Mouse (Mus musculus) G1E (cell line): Measurements from ENCODE around the gene A630001G21Rik.

Experiments
- CTCF ChIP-seq: IDR thresholded peaks from 2 replicates; pipeline ENCODE4 v1.5.1; 2012; ENCODE audit warnings: low read depth, low read length, inconsistent platforms, mixed read lengths
- GATA1 ChIP-seq: IDR thresholded peaks from 2 replicates; pipeline ENCODE4 v1.6.1; 2012; ENCODE audit warnings: borderline replicate concordance, low read length, inconsistent platforms, mixed read lengths
- GATA2 ChIP-seq: IDR thresholded peaks from 2 replicates; pipeline ENCODE4 v1.6.1; 2012; ENCODE audit warnings: low read depth, low read length, inconsistent platforms, borderline replicate concordance
- POLR2AphosphoS5 ChIP-seq: IDR thresholded peaks from 2 replicates; pipeline ENCODE4 v1.6.1; 2012; ENCODE audit warnings: low read depth, low read length, inconsistent platforms; ENCODE audit not compliant: insufficient replicate concordance
- TAL1 ChIP-seq: conservative IDR thresholded peaks from 2 replicates; pipeline ENCODE4 v1.6.1; 2012; ENCODE audit warnings: low read depth, low read length, inconsistent platforms, mixed read lengths

DNA sequence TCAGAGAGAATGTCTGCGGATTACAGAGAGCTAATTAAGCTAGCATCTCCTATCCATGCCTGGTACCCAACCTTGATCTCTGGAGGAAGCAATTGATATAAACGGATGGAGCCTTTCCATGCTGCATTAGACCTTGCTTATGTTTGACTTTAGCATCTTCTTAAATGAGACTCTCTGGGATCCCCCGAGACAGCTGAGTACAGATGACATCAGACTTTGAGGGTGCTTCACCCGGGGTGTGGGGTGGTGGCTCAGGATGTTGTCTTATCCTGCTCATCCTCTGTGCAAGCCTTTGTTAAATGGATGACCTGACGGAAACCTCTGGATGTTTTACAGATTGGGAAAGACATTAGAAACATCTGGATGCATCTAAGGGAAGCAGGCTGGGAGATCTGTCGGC is 48.0 kb downstream of the A630001G21Rik start:
- TF ChIP-seq CTCF (no peak), POLR2AphosphoS5 (no peak), GATA1 (no peak), TAL1 (no peak), GATA2 (no peak)
